Mouse (Mus musculus) MN1 (cell line): ENCODE measurements around the gene Mical3.

Experiments
- DNase-seq: peaks from one replicate; pipeline ENCODE4 v3.0.0-alpha.2; 2016; ENCODE audit warnings: low spot score

The Mical3 gene

DNA sequence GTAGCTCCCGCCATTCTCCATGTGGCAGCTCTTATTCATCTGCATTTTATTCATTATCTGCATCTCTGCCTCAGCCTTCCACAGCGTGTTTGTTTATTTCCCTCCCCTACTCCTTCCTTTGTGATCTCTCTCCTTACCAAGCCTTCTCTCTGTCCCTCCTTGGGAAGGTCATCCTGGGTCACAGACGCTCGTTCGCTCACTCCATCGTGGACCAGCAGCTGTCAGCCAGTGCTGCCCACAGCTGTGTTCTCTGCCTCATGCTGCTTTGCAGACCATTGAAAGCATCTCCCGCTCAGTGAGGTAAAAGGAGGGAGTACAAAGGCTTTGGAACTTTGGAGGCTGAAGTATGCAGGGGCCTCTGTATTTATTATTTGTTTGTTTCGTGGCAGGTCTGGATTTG, 15.1 kb upstream of the Mical3 start:
- no peak for DNase-seq

- peak; percentile 80 for DNase-seq
Observed at GRCm38 (mm10) chr6:121145010-121145604, 14.3 kb upstream of the Mical3 start.

- peak; percentile 81 for DNase-seq
Observed at GRCm38 (mm10) chr6:121144066-121144465, 13.3 kb upstream of the Mical3 start.

DNA sequence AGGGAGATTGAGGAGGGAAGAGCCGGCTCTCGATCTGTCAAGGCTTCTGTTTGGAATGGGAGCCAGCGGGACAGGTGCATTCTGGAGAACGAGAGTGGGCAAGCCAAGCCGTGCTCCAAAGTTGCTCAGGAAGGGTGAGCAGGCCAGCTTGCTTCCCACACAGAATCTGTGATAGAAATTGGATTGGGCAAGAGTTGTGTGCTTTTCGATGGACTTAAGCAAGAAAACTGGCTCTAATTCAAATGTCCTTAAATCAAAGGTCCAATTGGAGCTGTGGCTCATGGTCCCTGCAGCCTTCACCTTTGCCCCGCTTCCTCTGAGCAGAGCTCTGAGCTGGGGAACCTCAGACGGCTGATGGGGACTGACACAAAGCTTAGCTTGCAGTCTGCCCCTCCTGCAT, 12.6 kb upstream of the Mical3 start:
- DNase-seq: no peak

- no peak for DNase-seq
Observed at GRCm38 (mm10) chr6:121142298-121142697, 11.5 kb upstream of the Mical3 start.

- no peak for DNase-seq
Observed at GRCm38 (mm10) chr6:121139271-121139670, 8.5 kb upstream of the Mical3 start.

- peak; percentile 24 for DNase-seq
Observed at GRCm38 (mm10) chr6:121138338-121139040, 7.7 kb upstream of the Mical3 start.

DNA sequence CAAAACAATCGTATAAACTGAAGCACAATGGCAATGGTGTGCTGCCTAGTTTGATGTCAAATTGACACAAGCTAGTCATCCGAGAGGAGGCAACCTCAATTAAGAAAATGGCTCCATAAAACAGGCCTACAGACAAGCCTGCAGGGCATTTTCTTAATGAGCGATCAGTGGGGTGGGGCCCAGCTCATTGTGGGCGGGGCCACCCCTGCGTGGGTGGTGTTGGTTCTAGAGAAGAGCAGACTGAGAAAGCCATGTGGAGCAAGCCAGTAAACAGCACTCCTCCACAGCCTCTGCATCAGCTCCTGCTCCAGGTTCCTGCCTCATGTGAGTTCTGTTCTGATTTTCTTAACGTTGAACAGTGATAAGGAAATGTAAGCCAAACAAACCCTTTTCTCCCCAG, 6.4 kb upstream of the Mical3 start:
- DNase-seq: no peak

DNA sequence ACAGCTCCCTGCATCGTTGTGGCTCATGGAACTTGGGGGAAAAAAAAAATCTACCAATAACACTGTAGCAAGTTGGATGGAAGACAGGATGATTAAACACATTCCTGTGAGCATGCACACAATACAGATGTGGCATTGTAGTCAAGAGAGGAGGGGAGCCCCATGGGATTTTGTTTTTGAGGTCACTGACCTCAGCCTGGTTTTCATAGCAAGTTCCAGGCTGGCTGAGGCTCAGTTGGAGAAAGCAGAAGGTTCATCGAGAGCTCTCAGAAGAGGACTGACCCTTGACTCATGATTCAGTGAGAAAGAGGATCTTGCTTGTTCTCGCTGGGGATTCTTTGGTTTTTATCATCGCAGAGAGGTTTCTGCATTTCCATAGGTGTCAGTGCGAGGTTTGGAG, 4.1 kb upstream of the Mical3 start:
- DNase-seq: no peak

GRCm38 (mm10) chr6:121134249-121134648, 3.5 kb upstream of the Mical3 start:
- no peak for DNase-seq

- DNase-seq: peak; percentile 89
Observed at GRCm38 (mm10) chr6:121130039-121130705, 627 bp downstream of the Mical3 start.

DNA sequence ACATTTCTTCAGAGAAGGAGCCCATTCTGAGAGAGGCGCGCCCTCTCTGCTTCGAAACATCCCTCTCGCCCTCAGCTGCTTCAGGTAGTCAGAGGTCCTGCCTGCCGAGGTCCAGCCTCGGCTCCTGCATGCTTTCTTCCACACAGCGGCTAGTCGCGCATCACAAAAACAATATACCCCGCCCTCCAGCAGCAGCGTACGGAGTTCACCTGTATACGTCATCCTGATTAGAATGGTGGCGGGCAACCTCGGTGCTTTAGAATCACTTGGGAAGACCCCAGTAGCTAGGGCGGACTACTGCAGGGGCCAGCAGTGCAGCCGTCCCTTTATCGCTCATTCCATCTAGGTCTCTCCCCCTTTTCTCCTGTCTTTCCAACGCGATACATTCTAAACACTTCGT, 1.3 kb downstream of the Mical3 start:
- no peak for DNase-seq

- no peak for DNase-seq
Observed at GRCm38 (mm10) chr6:121128736-121129135, 2.1 kb downstream of the Mical3 start.

GRCm38 (mm10) chr6:121127726-121128125, 3.1 kb downstream of the Mical3 start:
- no peak for DNase-seq

GRCm38 (mm10) chr6:121126202-121126601, 4.6 kb downstream of the Mical3 start:
- no peak for DNase-seq

DNA sequence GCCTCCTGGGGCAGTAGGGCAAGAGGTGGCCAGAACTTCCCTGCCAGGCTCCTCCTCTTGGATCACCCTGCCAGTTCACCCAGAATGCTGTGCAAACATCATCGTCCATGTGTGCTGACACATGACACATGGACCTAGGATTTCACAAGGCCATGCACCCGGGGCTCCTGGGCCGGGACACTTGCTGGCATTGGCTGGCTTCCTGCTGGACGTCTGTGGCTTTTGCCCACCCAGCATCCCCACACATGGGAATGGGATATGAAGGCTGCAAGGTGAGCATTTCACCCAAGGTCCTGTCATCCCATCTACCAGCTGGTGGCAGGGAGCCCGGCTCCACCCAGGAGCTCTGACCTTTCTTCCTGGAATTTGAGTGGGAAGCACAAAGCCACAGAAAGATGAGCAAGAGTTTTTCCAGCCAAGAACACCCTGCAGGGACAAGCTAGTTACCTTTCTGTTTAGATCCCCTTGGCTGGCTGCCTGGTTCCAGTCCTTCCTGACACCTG, 8.0 kb downstream of the Mical3 start:
- DNase-seq: no peak

DNA sequence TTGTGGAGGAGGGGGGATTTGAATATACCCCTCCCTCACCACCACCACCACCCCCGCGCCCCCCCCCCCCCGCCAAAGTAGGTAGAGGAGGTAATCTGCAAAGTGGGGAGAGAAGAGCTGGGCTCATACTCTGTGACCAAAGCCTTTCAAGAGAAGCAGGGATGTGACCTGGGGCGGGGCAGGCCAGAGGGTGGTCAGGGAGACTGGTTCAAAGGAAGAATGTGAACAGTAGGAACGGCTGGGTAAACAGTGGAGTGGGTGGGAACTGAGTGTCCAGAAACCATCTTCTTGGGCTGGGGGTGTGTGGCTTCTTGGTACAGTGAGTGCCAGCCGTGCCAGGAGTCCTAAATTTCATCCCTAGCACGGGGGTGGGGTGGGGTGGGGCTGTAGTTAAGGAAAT, 10.0 kb downstream of the Mical3 start:
- DNase-seq: no peak

GRCm38 (mm10) chr6:121117971-121118755, 12.6 kb downstream of the Mical3 start:
- no peak for DNase-seq

- no peak for DNase-seq
Observed at GRCm38 (mm10) chr6:121117142-121117541, 13.7 kb downstream of the Mical3 start.

- no peak for DNase-seq
Observed at GRCm38 (mm10) chr6:121116434-121116833, 14.4 kb downstream of the Mical3 start.

- DNase-seq: no peak
Observed at GRCm38 (mm10) chr6:121111448-121112055, 19.2 kb downstream of the Mical3 start.
